Mouse (Mus musculus) megakaryocyte, adult 5-6 weeks (primary cell): ENCODE measurements around the gene Eif4a1. TPM values are rescaled to one million over a fixed set of nuclear protein-coding genes. Genes with fewer than 3 reads are reported as not detected.
A peak's percentile ranks its signal among the peaks of the same experiment; 100 is the strongest.
"Not testable (repeated sequence)": the region's sequence is repeated elsewhere in the genome, so short reads cannot be mapped to it uniquely, and the experiment has no call there.

Experiments
- ATAC-seq: 2 replicates; pipeline ENCODE4 v1.8.0; 2016; ENCODE audit warnings: mild to moderate bottlenecking, inconsistent platforms; ENCODE audit not compliant: poor library complexity, severe bottlenecking
- total RNA-seq, 2 experiments: library from RNA; stranded (forward) in 1 of 2; stranded (reverse) in 1 of 2; fragments of 153-499, 151-499 nt in 1 of 2; fragments of 221-1000, 200-1000 nt in 1 of 2; gene quantifications; 2 replicates each; pipeline versions ENCODE4 v1.2.3 to v1.2.4; 2015 to 2017

Eif4a1 gene
- total RNA-seq (2015), result 457 and 494 TPM in 2 replicates
- 511 and 523 TPM in 2 replicates for total RNA-seq (2017)

DNA sequence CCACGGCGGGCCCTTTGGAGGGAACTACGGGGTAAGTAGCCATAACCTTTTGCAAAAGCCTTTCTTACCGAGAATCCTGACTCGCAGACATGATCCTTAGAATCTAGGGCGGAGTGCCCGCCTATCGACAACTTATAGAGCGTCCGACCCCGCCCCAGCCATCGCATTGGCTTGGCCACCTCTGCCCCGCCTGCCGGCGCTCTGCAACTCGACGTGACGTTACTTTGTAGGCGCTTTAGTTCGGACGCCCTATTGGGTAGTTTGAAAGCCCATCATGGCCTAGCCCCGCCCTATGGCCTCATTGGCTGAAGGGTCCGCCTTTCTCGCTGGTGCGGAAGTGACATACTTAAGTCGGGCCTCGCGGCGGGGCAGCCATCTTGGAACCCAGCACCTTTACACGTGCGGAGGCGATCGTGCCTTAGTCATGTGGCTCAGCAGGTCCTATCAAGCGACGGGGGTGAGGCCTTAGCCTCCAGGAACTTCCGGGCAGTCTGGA, at the start of gene Eif4a1:
Gene Eif4a1, minus strand, starts transcription at position 213 of the 496 bp plus-strand sequence.
- peak; percentile 84 for ATAC-seq

DNA sequence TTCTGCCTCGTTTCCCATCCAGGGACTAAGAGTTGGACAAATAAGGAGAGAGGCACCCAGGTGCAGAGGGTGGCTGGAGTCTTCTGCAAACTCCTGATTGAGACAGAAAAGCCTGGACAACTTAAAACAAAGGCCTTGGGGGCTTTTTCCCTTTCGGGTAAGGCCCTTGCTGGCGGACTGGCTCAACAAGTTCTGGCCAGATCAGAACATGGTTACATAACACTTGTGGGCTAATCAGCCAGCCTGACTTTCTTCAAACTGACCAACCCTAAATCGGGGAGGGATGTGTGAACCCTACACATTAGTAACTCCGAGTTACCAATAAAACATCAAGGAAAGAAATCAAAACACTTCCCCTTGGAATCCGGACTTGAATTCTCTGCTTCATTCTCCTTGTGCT, 48.6 kb upstream of the Eif4a1 start:
- ATAC-seq, result no peak

DNA sequence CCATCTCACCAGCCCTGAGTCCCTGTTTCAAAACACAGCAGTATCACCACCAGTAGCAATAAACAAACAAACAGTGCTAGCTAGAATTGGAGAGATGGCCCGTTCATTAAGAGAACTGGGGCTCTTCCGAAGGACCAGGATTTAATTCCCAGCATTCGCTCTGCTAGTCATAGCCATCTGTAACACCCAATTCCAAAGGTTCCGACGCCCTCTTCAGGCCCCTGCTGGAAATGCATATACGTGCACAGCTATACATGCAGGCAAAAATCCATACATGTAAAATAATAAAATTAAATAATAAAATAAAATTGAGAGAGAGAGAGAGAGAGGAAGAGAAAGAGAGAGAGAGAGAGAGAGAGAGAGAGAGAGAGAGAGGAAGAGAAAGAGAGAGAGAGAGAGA, 47.2 kb upstream of the Eif4a1 start:
- no peak for ATAC-seq

DNA sequence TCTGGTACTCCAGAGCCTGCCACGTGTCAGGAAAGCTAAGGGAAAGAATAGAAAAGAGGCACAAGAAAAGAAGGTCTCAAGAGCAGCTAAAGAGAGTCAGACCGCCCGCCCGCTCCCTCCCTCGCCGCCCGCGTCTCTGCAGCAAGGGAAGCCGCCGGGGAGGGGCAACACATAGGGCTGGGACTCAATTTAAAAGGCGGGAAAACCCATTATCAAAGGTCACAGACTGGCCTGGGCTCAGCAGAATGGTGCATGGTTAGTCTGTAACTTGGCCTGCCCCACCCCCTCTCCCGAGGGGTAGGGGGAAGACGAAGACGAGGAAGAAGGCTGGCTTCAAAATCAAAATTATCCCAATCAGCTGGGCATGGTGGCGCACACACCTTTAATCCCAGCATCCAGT, 46.4 kb upstream of the Eif4a1 start:
- ATAC-seq, result no peak

DNA sequence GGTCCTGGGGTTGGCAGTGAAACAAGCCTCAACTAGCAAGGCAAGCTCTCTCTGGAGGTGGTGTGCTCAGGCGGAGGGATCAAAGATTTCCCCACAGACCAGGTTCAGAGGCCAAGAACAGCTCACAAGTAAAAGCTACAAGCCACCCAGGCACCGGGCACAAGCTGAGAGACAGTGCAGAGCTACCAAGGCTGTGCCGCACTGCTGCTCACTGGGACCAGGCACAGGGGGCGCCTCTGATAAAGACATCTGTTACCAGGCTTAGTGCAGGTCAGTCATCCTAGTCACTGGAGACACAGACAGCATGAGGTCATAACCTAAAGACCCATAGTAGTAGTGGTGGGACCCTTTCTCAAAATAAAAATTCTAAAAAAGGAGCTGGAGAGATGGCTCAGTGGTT, 44.7 kb upstream of the Eif4a1 start:
- ATAC-seq, result no peak

DNA sequence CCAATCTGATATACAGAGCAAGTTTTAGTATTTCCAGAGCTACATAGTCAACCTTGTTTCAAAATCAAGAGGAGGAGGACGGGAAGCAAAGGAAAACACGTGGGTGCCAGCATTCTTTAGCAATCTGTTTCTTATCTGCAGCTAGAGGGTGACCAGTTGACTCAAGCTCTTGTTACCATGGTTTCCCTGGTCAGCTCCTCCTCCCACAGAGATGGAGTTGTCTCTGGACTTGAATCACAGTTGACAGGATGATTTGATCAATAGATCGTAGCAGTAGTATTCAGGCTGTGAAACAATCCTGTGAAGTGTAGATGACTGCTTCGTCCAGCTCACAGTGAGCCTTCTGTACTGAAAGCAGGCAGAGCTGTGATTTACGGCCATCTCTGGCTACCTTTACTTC, 43.7 kb upstream of the Eif4a1 start:
- no peak for ATAC-seq

DNA sequence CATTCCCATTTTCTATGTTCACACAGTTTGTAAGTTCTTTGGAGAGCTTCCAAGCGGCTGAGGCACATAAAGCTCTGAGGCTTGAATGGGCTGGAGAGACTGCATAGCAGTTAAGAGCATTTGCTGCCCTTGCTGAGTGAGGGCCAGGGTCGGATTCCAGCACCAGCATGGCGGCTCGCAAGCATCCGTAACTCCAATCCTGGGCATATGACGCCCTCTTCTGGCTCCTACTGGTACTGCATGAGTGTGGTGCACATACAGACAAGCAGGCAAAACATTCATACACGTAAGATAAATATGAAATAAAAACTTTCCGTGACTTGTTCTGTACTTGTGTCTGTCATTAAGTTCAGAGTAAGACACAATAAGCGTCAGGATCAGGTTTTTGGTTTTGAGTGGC, 43.3 kb upstream of the Eif4a1 start:
- no peak for ATAC-seq

DNA sequence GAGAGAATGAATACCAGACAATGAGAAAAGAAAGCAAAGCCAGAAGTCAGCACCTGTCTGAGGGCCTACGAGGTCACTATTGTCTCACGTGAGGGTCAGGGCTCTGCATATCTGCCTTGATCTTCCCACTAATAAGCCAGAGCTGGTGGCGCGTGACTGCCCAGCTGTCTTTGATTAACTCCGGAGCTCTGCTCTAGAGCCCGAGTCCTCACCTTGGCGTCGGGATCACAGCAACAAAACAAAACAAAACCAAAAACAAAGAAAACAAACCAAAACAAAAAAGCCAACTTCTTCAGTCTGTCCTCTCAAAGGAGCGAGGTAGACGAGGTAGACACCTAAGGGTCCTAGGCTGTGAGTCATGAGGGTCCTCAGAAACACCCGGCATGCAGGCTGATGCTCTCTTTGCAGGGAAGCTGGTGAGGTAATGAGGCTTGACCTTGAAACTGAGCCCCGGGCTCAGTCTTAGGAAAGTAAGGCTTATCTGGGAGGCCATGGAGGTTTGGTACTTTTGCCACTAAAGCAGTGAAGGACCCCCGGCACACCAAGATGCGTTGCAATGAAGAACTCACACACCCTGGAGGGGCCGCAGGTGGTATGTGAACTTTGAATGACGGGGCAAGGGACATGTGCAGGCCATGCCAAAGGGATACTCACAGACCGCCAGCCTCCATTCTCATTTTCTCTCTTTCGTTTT, 42.6 kb upstream of the Eif4a1 start:
- ATAC-seq, result no peak

DNA sequence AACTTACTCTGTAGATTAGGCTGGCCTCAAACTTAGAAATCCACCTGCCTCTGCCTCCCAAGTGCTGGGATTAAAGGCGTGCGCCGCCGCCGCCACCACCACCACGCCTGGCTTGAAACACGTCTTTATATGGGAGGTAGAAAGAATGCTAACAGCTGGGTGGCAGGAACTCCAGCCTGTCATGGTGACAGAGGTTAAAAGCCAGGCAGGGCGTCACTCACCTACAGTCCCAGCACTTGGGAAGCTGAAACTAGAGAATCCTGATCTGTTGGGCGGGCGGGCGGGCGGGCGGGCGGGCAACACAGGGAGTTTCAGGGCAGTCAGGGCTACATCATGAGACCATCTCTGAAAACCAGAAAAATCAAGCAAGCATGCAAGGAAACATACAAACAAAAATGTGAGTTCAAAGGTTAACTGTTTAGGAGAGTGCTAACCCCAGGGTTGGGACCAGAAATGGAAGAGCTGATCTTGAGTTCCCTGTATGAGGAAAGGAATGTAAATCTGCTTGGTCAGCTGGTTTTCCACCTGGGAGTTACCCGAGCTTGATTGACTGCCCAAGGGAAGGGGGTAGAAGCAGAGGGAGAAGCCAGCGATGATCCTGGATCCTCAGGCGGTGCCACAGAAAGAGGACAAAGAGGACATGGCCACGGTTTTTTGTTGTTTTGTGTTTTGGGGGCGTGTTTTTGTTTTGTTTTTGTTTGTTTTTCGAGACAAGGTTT, 40.9 kb upstream of the Eif4a1 start:
- no peak for ATAC-seq

DNA sequence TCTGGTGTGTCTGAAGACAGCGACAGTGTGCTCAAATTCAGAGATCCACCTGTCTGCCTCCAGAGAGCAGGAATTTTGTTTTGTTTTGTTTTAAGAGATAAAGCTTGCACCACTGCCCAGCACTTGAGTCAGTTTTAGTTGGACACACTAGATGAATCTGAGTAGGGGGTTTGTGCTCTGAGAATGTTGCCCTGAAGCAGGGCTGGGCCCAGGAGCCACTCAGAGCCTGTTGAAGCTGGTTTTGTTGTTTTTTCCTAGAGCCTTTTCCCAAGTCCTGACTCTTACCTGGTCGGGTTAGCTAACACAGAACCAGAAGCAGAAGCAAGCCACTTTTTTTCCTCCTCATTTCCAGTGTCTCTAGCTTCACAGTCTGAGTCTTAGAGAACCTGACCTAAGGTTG, 38.9 kb upstream of the Eif4a1 start:
- no peak for ATAC-seq

DNA sequence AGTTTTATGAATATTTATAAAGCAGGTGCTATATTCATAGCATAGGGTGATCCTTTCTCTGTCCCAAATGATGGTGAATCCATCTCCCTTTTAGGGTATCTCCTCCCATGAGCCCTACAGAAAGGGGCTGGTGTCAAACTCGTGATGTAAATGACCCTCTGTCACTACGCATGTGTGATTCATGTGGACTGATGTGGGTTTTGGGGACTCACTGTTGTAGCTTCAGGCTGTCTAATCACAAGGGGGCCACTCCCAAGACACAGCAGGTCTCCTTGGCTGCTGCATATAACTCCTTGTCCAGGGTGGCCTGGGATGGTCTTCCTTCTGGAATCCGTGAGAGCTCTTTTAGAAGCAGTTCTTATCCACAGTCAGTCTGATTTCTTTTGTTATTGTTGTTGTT, 38.2 kb upstream of the Eif4a1 start:
- ATAC-seq, result no peak

DNA sequence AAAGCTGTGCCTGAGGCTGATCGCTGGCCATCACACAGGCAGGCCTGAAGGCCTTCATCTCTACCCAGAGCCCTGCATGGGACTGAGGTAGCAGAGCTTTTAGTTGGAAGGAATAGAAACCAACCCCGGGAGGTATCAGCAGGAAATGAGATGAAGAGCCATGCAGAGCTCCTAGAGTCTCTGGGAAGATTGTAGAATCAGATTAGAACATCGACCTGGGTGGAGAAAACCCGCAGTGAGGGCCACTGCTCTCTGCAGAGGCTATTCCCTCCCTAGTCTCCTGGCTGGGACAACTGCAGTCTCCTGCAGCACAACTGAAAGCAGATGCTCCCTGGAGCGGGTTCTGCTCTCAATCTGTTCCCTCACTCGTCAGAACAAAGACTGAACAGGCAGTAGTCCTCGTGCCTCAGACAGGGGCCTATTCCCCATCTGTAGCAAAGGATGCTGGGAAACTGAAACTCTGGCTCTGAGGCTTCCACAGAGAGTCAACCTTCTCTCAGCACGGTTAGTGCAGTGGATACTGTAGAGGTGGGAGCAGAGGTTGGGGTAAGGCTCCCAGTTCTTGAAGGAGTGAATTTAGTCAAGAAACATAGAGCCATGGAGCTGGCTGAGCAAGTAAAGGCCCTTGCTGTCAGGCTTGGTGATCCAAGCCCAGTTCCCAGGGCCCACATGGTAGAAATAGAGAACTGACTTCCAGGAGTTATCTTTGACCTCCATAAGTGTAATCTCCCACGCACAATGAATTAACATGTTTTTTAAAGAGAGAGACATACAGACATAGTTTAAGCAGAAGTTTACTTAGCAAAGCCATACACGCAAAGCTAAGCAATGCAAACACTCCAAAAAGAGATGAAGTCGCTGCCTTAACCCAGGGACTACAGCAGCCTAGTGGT, 37.6 kb upstream of the Eif4a1 start:
- ATAC-seq, result no peak

DNA sequence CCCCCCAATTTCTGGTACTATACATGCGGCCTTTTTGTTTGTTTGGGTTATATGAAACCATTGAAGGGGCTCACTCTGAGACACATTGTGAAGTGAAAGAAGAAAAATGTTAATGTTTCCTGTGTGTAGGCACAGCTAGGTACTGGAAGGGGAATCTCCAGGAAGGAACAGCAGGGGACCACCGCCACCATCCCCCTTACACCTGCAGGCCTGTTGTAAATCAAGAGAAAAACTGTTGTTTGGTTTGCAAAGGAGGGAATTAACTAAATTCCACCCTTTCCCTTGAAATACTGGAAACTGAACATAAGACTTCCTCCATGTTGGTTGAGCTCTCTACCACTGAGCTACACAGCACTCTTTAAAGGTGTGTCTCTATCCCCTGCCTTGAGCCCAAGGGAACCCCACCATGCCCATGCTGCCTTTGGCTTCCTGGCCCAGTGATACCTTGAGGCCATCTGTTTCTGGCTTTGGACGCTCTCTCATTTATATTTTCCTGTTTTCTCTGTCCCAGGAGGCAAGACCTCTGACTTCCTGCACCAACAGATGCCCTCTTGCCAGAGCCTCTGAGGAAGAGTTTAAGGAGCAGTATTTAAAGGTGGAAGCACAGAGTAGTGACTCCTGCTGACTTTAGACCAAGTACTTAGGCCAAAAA, 36.5 kb upstream of the Eif4a1 start:
- no peak for ATAC-seq

DNA sequence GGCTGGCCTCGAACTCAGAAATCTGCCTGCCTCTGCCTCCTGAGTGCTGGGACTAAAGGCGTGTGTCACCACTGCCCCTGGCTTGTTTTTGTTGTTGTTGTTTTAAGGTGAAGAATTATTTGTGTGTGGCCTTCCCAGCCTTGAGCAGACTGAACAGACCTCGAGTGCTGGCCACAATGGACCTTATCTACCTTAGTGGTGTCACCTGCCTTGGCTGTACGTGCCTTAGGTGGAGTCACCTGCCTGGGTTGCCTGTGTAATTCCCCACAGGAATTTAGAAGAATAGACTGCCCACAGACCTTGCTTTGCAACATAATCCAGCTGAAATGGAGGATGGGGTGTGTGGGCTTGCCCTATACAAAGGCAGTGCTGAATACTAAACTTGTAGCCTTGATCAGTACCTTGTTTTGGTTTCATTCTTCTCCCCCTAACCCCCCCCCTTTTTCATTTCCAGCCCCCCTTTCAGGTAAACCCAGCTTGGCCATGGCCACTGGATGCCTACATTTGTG, 35.7 kb upstream of the Eif4a1 start:
- no peak for ATAC-seq

DNA sequence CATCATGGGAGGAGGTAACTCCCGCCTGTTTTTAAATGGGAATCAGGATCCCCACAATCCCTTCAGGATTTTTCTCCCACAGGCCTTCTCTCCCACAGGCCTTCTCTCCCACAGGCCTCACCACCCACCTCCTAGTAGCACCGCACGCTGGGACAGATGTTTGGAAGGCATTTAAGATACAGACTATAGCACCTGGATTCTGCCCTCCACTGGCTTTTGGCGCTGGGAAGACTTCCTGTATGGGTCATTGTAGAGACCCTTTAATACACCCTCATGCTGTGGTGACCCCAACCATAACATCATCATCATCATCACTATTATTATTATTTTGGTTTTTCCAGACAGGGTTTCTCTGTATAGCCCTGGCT, 35.2 kb upstream of the Eif4a1 start:
- no peak for ATAC-seq

DNA sequence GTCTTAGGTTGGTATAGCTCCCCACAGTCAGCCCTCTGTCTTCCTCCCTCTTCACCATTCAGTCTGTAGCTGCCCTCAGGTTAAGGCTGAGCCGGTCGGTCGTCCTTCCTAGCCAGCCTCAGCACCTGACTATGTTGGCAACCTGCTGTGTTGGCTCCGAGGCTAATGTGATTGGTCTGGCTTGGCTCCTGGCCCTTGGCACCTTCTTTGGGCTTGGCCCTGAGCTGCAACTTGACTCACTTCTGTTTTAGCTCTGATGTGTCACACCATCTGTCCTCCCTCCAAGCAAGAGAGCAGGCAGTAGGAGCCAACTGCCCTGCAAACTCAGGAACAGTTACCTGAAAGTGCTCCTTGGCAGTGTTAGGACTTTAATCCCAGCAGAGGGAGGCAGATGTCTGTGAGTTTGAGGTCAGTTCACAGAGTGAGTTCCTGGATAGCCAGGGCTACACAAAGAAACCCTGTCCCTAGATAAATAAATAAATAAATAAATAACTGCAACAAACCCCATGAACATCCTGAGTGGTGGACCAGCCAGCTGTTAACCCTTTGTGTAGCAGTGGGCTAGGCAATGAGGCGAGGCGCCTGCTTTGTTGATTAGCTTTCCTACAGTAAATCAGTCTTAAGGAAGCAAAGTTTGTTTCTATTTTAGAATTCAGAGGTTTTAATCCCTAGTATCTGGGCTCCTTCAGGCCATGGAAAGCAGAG, 34.7 kb upstream of the Eif4a1 start:
- ATAC-seq, result no peak

DNA sequence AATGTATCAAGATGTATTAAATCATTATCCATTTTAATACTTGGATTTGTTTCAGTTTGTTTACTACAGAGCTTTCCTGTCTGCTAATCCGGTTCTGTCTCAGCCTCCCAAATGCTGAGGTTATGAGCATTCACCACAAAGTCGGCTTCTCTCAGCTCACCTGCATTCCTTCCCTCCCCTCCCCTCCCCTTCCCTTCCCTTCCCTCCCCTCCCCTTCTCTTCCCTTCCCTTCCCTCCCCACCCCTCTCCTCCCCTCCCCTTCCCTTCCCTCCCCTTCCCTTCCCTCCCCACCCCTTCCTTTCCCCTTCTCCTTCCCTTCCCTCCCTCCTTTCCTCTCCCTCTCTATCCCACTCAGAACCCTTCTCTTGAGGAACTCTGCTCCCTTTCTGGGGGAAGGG, 32.4 kb upstream of the Eif4a1 start:
- ATAC-seq, result no peak

DNA sequence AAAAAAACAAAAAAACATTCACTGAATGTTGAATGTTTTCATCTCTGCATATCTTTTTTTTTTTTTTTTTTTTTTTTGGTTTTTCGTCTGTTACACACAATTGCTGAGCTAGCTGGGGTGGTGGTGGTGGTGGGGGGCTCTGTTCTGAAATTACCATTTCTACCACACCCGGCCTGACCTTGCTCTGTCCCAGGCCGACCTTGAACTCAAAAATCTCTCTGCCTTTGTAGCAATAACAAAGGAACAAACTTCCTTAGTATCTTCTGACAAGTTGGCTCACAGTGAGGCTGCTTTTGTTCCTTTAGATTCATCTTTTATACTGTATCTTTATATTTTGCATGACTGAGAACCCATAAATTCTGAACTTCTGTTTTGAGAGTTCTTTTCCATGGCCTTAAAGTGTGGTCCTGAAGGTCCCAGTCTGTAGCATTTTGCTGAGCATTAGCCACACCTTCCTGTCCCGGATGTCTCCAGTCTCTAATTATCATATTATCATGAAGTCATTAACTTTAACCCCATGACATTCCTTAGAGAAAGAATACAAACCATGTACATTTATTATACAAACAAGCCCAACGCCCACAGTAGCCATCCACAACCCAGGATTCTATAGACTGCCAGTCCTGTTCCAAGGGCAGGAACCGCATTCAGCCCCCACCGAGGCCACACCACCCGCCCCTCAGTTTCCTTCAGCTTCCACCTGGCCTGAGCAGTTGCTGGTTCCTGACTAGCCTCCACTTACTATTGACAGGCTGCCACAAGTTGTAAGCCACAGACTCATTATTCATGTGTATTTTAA, 31.8 kb upstream of the Eif4a1 start:
- ATAC-seq, result no peak

DNA sequence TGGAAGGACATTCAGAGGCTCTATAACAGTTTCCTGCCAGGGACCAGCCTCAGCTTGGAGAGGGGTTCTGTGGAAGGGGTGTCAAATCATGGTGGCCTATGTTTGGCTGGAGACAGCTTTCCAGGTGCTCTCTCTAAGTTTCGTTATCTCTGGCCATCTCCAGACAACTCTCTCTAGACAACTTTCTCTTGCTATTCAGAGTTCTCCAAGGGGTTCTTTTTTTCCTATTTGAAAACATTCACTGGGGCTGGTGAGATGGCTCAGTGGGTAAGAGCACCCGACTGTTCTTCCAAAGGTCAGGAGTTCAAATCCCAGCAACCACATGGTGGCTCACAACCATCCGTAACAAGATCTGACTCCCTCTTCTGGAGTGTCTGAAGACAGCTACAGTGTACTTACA, 31.2 kb upstream of the Eif4a1 start:
- ATAC-seq, result not testable (repeated sequence)
